Mouse (Mus musculus): Measurements from ENCODE around the gene Dhx8.

DNA sequence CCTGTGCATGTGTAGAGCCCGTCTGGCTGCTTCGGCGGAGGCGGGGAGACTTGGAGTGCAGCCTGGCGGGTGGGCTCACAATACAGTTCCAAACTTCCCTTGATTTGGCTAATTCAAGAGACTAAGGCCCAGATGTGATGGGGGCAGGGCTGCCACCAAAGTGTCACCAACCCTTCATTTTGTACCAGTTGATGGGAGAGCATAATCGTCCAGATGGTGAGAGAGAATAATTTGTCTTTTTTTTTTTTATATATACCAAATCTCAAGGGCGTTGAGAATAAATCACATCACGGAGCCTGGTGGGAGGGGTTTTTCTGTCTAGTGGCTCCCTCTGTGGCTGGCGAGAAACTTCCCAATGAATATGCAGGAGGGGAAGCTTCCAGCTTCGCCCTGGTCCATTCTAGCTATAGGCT lies 43.0 kb upstream of the Dhx8 start:
- no peak for TF ChIP-seq CTCF (IDR thresholded peaks at IDR 0.05; ENCODE audit: borderline replicate concordance, insufficient read depth, low read depth, low read length)
- TF ChIP-seq POLR2A (IDR thresholded peaks at IDR 0.05; ENCODE audit: borderline replicate concordance, insufficient read depth, low read length), result no peak

Measured in cerebellum, adult 2 months (tissue).